ENCODE assay signal across 7 mouse cellular contexts in the genomic region with DNA sequence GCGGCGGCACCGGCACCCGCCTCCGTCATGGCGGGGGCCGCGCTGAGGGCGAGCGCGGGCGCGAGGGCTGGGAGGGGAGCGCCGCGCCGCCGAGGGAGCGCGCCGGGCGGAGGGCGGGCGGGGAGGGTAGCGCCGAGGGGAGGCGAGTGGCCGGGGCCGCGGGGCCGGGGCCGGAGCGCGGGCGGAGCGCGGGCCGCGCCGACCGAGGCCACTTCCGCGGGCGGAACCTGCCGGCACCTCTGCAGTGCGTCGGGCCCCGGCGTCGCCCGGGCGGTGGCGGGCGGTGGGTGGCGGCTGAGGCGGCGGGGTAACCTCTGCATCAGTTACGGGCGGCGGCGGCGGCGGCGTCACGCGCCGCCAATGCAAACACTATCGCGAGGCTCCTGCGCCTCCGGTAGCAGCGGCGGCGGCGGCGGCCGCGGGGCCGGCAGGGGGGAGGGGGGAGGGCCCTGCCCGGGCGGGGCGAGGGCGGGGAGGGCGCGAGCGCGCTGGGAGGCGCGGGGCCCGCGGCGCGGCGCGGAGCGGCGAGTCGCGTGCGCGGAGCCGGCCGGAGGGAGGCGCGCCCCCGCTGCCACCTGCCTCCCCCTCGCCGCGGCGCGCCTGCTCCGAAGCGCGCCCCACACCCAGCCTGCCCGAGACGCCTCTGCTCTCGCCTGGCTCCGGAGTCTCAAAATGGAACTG. TPM values are rescaled to one million over a fixed set of nuclear protein-coding genes. Genes with fewer than 3 reads are reported as not detected.
DNase-seq lines count a peak whose midpoint lies in the region; ATAC-seq lines count a peak whose summit lies in the region.

A gene (minus strand): TSS at position 358 of the 681 bp plus-strand sequence.

- peak; percentile 55 for ATAC-seq in common myeloid progenitor, adult 5-6 weeks (replicated peaks; ENCODE audit: low read depth, poor library complexity, severe bottlenecking)
- peak; percentile 80 for ATAC-seq in inflammation-experienced regulatory T-cells, adult 6 months
- peak; percentile 90 for ATAC-seq in midbrain, embryonic 11.5 days (ENCODE audit: low FRiP score)

- DNase-seq in adrenal gland, adult 18-20 months (ENCODE audit: low spot score in 2 of 2), result peak; percentile 76 to 82
- peak; percentile 83 for DNase-seq in gastrocnemius, postnatal 25 days
- peak; percentile 84 for DNase-seq in left cerebral cortex, postnatal 4 days
- DNase-seq in midbrain, embryonic 11.5 days (ENCODE audit: low spot score, missing footprints), result peak; percentile 97
- DNase-seq in skeletal muscle tissue, adult 2 months (ENCODE audit: low read depth, low spot score), result peak; percentile 74

- no peaks in the 10 kb centered on the region for H3K36me3 ChIP-seq in midbrain, embryonic 11.5 days (ENCODE audit: control insufficient read depth, insufficient read depth, low read length)

- H3K9me3 ChIP-seq in midbrain, embryonic 11.5 days (ENCODE audit: control insufficient read depth, low read length), result no peaks in the 10 kb centered on the region

- intact Hi-C loops in left cerebral cortex, postnatal 4 days (cut with DNase I), result loop anchor here (10.0 kb wide), 1 partner anchor 219 kb away; no protein-coding TSS in a partner anchor

- WGBS in midbrain, embryonic 11.5 days, result under 1% methylated on average over 62 of the region's 118 CpGs

- peak within 1 kb of the TSS; percentile 100 for H3K27ac ChIP-seq in midbrain, embryonic 11.5 days (ENCODE audit: low read depth, low read length)

- peak within 1 kb of the TSS; percentile 99 for H3K9ac ChIP-seq in midbrain, embryonic 11.5 days (ENCODE audit: low read length)

- peak within 1 kb of the TSS; percentile 64 for H3K4me2 ChIP-seq in midbrain, embryonic 11.5 days

- H3K4me1 ChIP-seq in midbrain, embryonic 11.5 days (ENCODE audit: control insufficient read depth, insufficient read depth, low read length), result peaks cover 9% of the 10 kb centered on the region; the same call in 1 of the 2 replicates

- H3K4me3 ChIP-seq in midbrain, embryonic 11.5 days (ENCODE audit: low read depth, low read length), result peak within 1 kb of the TSS; percentile 94

- no peaks in the 10 kb centered on the region for H3K27me3 ChIP-seq in midbrain, embryonic 11.5 days (ENCODE audit: control insufficient read depth, insufficient read depth, low read length)

RNA-seq across cellular contexts. Expression of the gene that starts here (rescaled TPM):
- 10 to 100 TPM; 37.6 to 52.5 TPM for total RNA-seq in adrenal gland, adult 18-20 months (2021)
- 88.6 and 89.8 TPM in 2 replicates for total RNA-seq in common myeloid progenitor, adult 5-6 weeks (2017)
- 10 to 100 TPM; 28.1 to 34.8 TPM for total RNA-seq in gastrocnemius, postnatal 25 days (2021)
- 10 to 100 TPM; 30.5 to 45.3 (median 44.1) TPM for polyA plus RNA-seq in inflammation-experienced regulatory T-cells, adult 6 months (2017; shearing (Covaris generic))
- 10 to 100 TPM; 82.5 to 85.0 TPM for total RNA-seq in left cerebral cortex, postnatal 4 days (2021)
- polyA plus RNA-seq in midbrain, embryonic 11.5 days (2014; fragmentation: Nextera tagmentation; extraction: Ambion mirVana), result 44.6 and 45.2 TPM in 2 replicates

Comparison
In these comparisons a context has a peak if more than half of its experiments do, and no peak if none do; other contexts are left out.
1. Peak in every context shown above with its lines: DNase-seq, ATAC-seq, H3K4me3 ChIP-seq and H3K27ac ChIP-seq.